Mouse (Mus musculus) liver, embryonic 11.5 days (tissue): ENCODE measurements around the gene Ube4a. TPM values are rescaled to one million over a fixed set of nuclear protein-coding genes. Genes with fewer than 3 reads are reported as not detected.

Experiments used
- ATAC-seq: fragments of 200-750 bp; cut with Nextera tagmentation; replicated peaks from 2 replicates; pipeline ENCODE4 v1.8.0; 2017; ENCODE audit warnings: moderate number of reproducible peaks, mild to moderate bottlenecking, moderate TSS enrichment, moderate library complexity; ENCODE audit not compliant: low FRiP score
- DNase-seq: peaks from one replicate; pipeline ENCODE4 v3.0.0-alpha.2; 2017; ENCODE audit warnings: low spot score
- H3K27ac ChIP-seq: fragments of 300-500 bp; sonication (generic); 2 replicates; pipeline ENCODE4 v1.5.1; 2014; ENCODE audit warnings: mild to moderate bottlenecking, low read depth, low read length, control low read depth
- H3K27me3 ChIP-seq: fragments of 300-500 bp; sonication (generic); replicated peaks from 2 replicates; pipeline ENCODE4 v1.6.1; 2014; ENCODE audit warnings: low read length, mixed read lengths; ENCODE audit not compliant: control insufficient read depth, insufficient read depth
- H3K36me3 ChIP-seq: fragments of 300-500 bp; sonication (generic); 2 replicates; pipeline ENCODE4 v1.6.1; 2014; ENCODE audit warnings: mild to moderate bottlenecking, low read length, moderate library complexity, mixed read lengths; ENCODE audit not compliant: control insufficient read depth, insufficient read depth
- H3K4me1 ChIP-seq: fragments of 300-500 bp; sonication (generic); replicated peaks from 2 replicates; pipeline ENCODE4 v1.6.1; 2014; ENCODE audit warnings: low read length, mixed read lengths; ENCODE audit not compliant: control insufficient read depth, insufficient read depth
- H3K4me2 ChIP-seq: fragments of 300-500 bp; sonication (generic); 2 replicates; pipeline ENCODE4 v1.6.1; 2014; ENCODE audit warnings: mild to moderate bottlenecking, control low read depth, moderate library complexity
- H3K4me3 ChIP-seq: fragments of 300-500 bp; sonication (generic); 2 replicates; pipeline ENCODE4 v1.5.1; 2014; ENCODE audit warnings: low read depth, low read length, control low read depth
- H3K9ac ChIP-seq: fragments of 300-500 bp; sonication (generic); 2 replicates; pipeline ENCODE4 v1.6.1; 2014; ENCODE audit warnings: low read depth, low read length, control low read depth
- H3K9me3 ChIP-seq: fragments of 300-500 bp; sonication (generic); 2 replicates; pipeline ENCODE4 v1.6.1; 2016; ENCODE audit warnings: low read length, inconsistent platforms, mixed read lengths; ENCODE audit not compliant: control insufficient read depth
- WGBS: fragments of 180-500 bp; shearing (Covaris S2); extraction: QIAGEN DNeasy Blood & Tissue Kit; methylation state at CpG from one replicate; pipeline ENCODE4 v1.1.7; 2014; 5-methylcytosine and 5-hydroxymethylcytosine counted together
- polyA plus RNA-seq: library from polyadenylated mRNA; unstranded; fragments of >200 nt; fragmentation: Nextera tagmentation; extraction: Ambion mirVana; gene quantifications from 2 replicates; pipeline ENCODE4 v1.2.1, GENCODE M21; 2014

Gene Ube4a
- polyA plus RNA-seq, 1 experiment from 2014 or later, result 19.5 TPM

DNA sequence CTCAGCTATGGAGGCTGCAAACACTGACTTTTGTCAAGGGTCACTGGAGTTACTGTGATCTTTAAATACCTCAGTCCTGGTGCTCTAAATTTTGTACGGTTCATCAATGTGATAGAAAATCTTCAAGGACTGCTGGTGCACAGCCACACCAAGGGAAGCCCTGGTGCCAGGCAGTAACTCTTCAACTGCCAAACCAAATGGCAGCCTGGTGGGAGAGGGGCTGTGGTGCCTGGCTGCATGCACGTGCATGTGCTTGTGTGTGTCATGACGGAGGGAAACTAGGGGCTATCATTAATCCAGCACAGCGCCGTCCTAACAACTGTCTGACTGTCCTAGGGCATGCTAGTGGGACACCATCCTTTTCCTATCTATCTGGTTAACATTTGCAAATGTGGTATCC, 34.4 kb upstream of the Ube4a start:
- H3K9ac ChIP-seq, result no peak overlapping the region
- ATAC-seq, result no peak
- WGBS, result 79% methylated on average over 5 of the region's 5 CpGs

DNA sequence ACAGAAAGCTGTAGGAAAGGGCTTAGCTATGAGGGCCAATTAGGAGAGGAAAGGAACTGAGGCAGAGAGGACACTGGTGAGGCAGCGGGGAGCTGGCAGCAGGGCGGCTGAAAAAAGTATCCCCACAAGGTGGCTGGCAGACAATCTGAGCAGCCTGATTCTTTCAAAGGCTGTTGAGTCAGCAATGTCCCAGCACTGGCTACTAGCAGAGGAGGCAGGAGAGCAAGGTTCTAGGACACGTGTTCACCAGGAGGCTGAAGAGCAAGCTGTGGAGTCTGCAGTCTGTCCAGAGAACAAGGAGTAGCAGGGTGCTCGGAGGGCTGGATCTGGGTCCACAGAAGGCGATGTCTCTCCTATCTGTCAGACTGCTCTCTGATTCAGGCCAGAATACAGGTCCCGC, 33.8 kb upstream of the Ube4a start:
- WGBS, result 53% methylated on average over 6 of the region's 6 CpGs
- no peaks in the 10 kb centered on the region for H3K27me3 ChIP-seq

More for the DNA sequence above, 34.4 kb upstream of the Ube4a start:
- Histone ChIP-seq H3K27me3 (no peaks in the 10 kb centered on the region), H3K27ac (no peak overlapping the region), H3K4me3 (no peak overlapping the region), H3K9me3 (no peaks in the 10 kb centered on the region), H3K36me3 (no peaks in the 10 kb centered on the region), H3K4me1 (no peaks in the 10 kb centered on the region), H3K4me2 (no peak overlapping the region)
- DNase-seq, result no peak

DNA sequence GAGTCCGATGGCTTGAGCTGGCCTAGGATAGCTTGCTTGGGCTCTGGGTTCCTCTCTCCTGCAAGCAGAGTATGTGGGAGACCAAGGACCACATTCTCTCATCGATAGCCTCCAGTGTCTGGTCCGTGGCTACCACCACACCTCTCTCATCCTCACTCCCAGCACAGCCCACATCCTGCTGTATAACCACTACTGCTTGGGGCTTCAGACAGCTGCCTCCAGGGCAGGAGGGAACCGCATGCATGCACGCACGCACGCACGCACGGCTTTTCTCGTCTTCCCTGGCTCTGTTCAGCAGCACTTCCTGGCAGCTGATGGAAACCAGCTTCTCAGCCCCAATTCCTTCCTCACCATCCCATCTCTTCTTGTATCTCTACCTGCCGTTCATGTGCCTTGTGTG, 32.7 kb upstream of the Ube4a start:
- Histone ChIP-seq H3K9ac (no peak overlapping the region), H3K36me3 (no peaks in the 10 kb centered on the region), H3K9me3 (no peaks in the 10 kb centered on the region), H3K4me1 (no peaks in the 10 kb centered on the region), H3K27ac (no peak overlapping the region), H3K4me2 (no peak overlapping the region), H3K27me3 (no peaks in the 10 kb centered on the region), H3K4me3 (no peak overlapping the region)
- WGBS, result 59% methylated on average over 11 of the region's 11 CpGs
- no peak for ATAC-seq
- DNase-seq, result no peak

More for the DNA sequence above, 33.8 kb upstream of the Ube4a start:
- ATAC-seq (no peak), DNase-seq (no peak)
- H3K4me1 ChIP-seq, result no peaks in the 10 kb centered on the region
- no peaks in the 10 kb centered on the region for H3K9me3 ChIP-seq
- H3K27ac ChIP-seq, result no peak overlapping the region
- H3K36me3 ChIP-seq, result no peaks in the 10 kb centered on the region
- no peak overlapping the region for H3K4me2 ChIP-seq
- no peak overlapping the region for H3K4me3 ChIP-seq
- H3K9ac ChIP-seq, result no peak overlapping the region

- Histone ChIP-seq H3K4me2 (no peak overlapping the region), H3K4me1 (no peaks in the 10 kb centered on the region), H3K9me3 (no peaks in the 10 kb centered on the region), H3K9ac (no peak overlapping the region), H3K36me3 (no peaks in the 10 kb centered on the region), H3K27me3 (no peaks in the 10 kb centered on the region), H3K4me3 (no peak overlapping the region), H3K27ac (no peak overlapping the region)
- DNase-seq, result no peak
- 90% methylated on average over 7 of the region's 7 CpGs for WGBS
- ATAC-seq, result no peak
These were observed 31.2 kb upstream of the Ube4a start for GRCm38 (mm10) chr9:44996590-44996989.

DNA sequence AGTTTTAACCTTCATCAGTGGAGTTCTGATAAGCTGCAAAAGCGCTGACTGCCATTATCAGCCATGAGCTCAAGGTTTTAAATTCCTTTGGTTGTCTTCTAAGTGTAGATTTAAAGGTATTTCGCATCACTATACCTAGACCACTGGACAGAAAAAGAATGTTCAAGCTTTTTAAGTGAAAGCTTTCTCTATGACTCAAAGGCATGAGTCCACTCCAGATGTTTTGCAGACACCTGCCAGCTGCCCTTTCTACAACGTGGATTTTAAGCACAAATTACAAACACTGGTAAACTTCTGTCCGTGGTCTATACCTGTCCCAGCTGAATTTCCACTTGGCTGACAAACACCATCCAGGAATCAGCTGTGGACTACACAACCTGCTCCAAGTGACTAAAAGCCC, 29.6 kb upstream of the Ube4a start:
- Histone ChIP-seq H3K4me3 (no peak overlapping the region), H3K9ac (no peak overlapping the region), H3K4me1 (no peaks in the 10 kb centered on the region), H3K9me3 (no peaks in the 10 kb centered on the region), H3K4me2 (no peak overlapping the region), H3K27me3 (no peaks in the 10 kb centered on the region), H3K27ac (no peak overlapping the region), H3K36me3 (no peaks in the 10 kb centered on the region)
- ATAC-seq, result no peak
- WGBS, result 68% methylated on average over 4 of the region's 4 CpGs
- no peak for DNase-seq

DNA sequence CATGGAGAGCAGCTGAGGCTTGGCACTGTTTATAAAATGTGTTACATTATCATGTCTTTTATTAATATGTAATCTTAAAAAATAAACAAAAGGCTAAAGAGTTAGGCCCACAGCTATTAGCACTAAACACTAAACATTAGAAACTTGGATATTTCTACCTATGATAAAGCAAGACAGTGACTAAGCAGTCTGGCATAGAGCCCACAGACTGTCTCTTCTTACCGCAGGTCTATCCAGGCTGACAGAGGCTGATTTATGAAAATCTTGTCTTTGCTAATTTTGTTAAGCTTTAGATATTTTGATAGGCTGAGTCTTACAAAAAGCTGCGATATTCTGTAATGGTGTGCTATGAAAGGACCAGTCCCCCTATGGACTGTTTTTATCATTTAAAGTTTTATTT, 27.9 kb upstream of the Ube4a start:
- H3K4me3 ChIP-seq, result no peak overlapping the region
- H3K27me3 ChIP-seq, result no peaks in the 10 kb centered on the region
- no peak overlapping the region for H3K9ac ChIP-seq
- H3K27ac ChIP-seq, result no peak overlapping the region
- no peak for DNase-seq
- no peak for ATAC-seq
- WGBS, result 80% methylated on average over 2 of the region's 2 CpGs
- no peak overlapping the region for H3K4me2 ChIP-seq
- H3K36me3 ChIP-seq, result no peaks in the 10 kb centered on the region
- H3K9me3 ChIP-seq, result no peaks in the 10 kb centered on the region
- no peaks in the 10 kb centered on the region for H3K4me1 ChIP-seq

GRCm38 (mm10) chr9:44992271-44992670, 26.9 kb upstream of the Ube4a start:
- H3K4me1 ChIP-seq, result no peaks in the 10 kb centered on the region
- DNase-seq, result no peak
- H3K36me3 ChIP-seq, result no peaks in the 10 kb centered on the region
- no peak overlapping the region for H3K9ac ChIP-seq
- no peaks in the 10 kb centered on the region for H3K27me3 ChIP-seq
- no peak overlapping the region for H3K4me2 ChIP-seq
- H3K27ac ChIP-seq, result no peak overlapping the region
- no peak overlapping the region for H3K4me3 ChIP-seq
- H3K9me3 ChIP-seq, result no peaks in the 10 kb centered on the region
- ATAC-seq, result no peak

GRCm38 (mm10) chr9:44991821-44992220, 26.4 kb upstream of the Ube4a start:
- DNase-seq, result no peak

DNA sequence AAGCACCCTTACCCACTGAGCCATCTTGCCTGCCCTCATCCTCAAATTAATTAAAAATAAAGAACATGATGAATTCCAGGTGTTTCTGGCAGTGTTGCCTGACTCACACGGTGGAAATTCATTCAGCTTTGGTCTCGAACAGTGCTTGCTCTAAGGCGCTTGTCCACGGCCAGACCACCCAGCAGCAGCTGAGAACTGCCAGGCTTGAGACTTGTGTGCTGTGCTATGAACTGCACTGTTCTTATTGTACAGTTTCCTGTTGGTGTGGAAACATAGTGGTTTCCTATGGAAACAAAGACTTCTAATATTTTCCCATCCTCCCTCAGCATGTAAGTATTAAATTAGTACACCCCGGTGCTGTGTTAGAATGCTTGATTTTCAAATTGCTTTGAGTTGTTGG, 21.6 kb upstream of the Ube4a start:
- H3K9ac ChIP-seq, result no peak overlapping the region
- DNase-seq (no peak), ATAC-seq (no peak)
- no peak overlapping the region for H3K27ac ChIP-seq
- no peaks in the 10 kb centered on the region; the same call in 1 of the 2 replicates for H3K4me1 ChIP-seq
- WGBS, result 63% methylated on average over 5 of the region's 5 CpGs
- H3K9me3 ChIP-seq, result no peaks in the 10 kb centered on the region
- H3K36me3 ChIP-seq, result no peaks in the 10 kb centered on the region
- H3K4me2 ChIP-seq, result no peak overlapping the region
- no peaks in the 10 kb centered on the region for H3K27me3 ChIP-seq
- no peak overlapping the region for H3K4me3 ChIP-seq

More at GRCm38 (mm10) chr9:44991821-44992220, 26.4 kb upstream of the Ube4a start:
- no peaks in the 10 kb centered on the region; the same call in 1 of the 2 replicates for H3K4me1 ChIP-seq
- H3K4me3 ChIP-seq, result no peak overlapping the region
- no peak overlapping the region for H3K4me2 ChIP-seq
- WGBS, result 63% methylated on average over 2 of the region's 2 CpGs
- H3K36me3 ChIP-seq, result no peaks in the 10 kb centered on the region
- H3K9me3 ChIP-seq, result no peaks in the 10 kb centered on the region
- no peaks in the 10 kb centered on the region for H3K27me3 ChIP-seq
- ATAC-seq, result no peak
- no peak overlapping the region for H3K27ac ChIP-seq
- no peak overlapping the region for H3K9ac ChIP-seq
